8 mouse cellular contexts compared by ENCODE assay signal in genomic region chr1:163928846-163929245, GRCm38 (mm10). TPM values are rescaled to one million over a fixed set of nuclear protein-coding genes. Genes with fewer than 3 reads are reported as not detected.
DNase-seq lines count a peak whose midpoint lies in the region; ATAC-seq and TF ChIP-seq lines count a peak whose summit lies in the region.

Gene Scyl3 (plus strand): TSS chr1:163929100.

- intact Hi-C loops in heart, postnatal 25 days (cut with DNase I), result loop anchor here (10.0 kb wide), 2 partner anchors 154 to 1384 kb away; partner anchors contain the start of genes Kifap3 and Mettl13

- H3K27ac ChIP-seq in heart, embryonic 13.5 days (replicated peaks), result peak within 1 kb of the TSS; percentile 61
- H3K27ac ChIP-seq in ES-E14 (ENCODE audit: insufficient read depth, low read depth, low read length, poor library complexity, severe bottlenecking), result peak within 1 kb of the TSS; percentile 35
- peak within 1 kb of the TSS; percentile 73 for H3K27ac ChIP-seq in embryonic facial prominence, embryonic 13.5 days
- peak within 1 kb of the TSS; percentile 90 for H3K27ac ChIP-seq in intestine, embryonic 16.5 days (ENCODE audit: low read length)
- H3K27ac ChIP-seq in midbrain, embryonic 11.5 days (ENCODE audit: low read depth, low read length), result peak within 1 kb of the TSS; percentile 59; the same call in 1 of the 2 replicates

- in situ Hi-C loops in ES-E14 (cut with MboI; ENCODE audit: low sequenced_read_pairs in 2 of 2, unreplicated experiment in 2 of 2), result no loop called here

- no peaks in the 10 kb centered on the region for H3K9me3 ChIP-seq in heart, embryonic 13.5 days
- H3K9me3 ChIP-seq in ES-E14 (ENCODE audit: control insufficient read depth, insufficient read depth, low read depth, low read length), result no peaks in the 10 kb centered on the region
- no peaks in the 10 kb centered on the region for H3K9me3 ChIP-seq in embryonic facial prominence, embryonic 13.5 days
- no peaks in the 10 kb centered on the region for H3K9me3 ChIP-seq in intestine, embryonic 16.5 days (ENCODE audit: control insufficient read depth, low read length)
- H3K9me3 ChIP-seq in midbrain, embryonic 11.5 days (ENCODE audit: control insufficient read depth, low read length), result no peaks in the 10 kb centered on the region

- H3K4me2 ChIP-seq in heart, embryonic 13.5 days, result peak within 1 kb of the TSS; percentile 88
- H3K4me2 ChIP-seq in embryonic facial prominence, embryonic 13.5 days, result peak within 1 kb of the TSS; percentile 76
- peak within 1 kb of the TSS; percentile 73 for H3K4me2 ChIP-seq in intestine, embryonic 16.5 days (ENCODE audit: low read depth, low read length)
- H3K4me2 ChIP-seq in midbrain, embryonic 11.5 days, result peak within 1 kb of the TSS; percentile 82

- peaks cover 27% of the 10 kb centered on the region for H3K4me1 ChIP-seq in heart, embryonic 13.5 days
- H3K4me1 ChIP-seq in ES-E14 (ENCODE audit: control insufficient read depth in 2 of 2, insufficient read depth in 2 of 2, low read length in 2 of 2, poor library complexity in 1 of 2), result peaks cover 0 to 12% of the 10 kb centered on the region in 2 experiments; a peak in 3 of 4 replicates
- peaks cover 18% of the 10 kb centered on the region for H3K4me1 ChIP-seq in embryonic facial prominence, embryonic 13.5 days
- H3K4me1 ChIP-seq in intestine, embryonic 16.5 days (ENCODE audit: control insufficient read depth, insufficient read depth, low read length), result peaks cover 8% of the 10 kb centered on the region
- peaks cover 10% of the 10 kb centered on the region for H3K4me1 ChIP-seq in midbrain, embryonic 11.5 days (ENCODE audit: control insufficient read depth, insufficient read depth, low read length)

- 66% methylated on average over 7 of the region's 7 CpGs for WGBS in heart, embryonic 13.5 days
- WGBS in embryonic facial prominence, embryonic 13.5 days, result 61% methylated on average over 7 of the region's 7 CpGs
- 66% methylated on average over 7 of the region's 7 CpGs for WGBS in intestine, embryonic 16.5 days
- WGBS in midbrain, embryonic 11.5 days, result 72% methylated on average over 7 of the region's 7 CpGs

- no peak for DNase-seq in heart, postnatal 25 days (ENCODE audit: low spot score)
- DNase-seq in ES-E14 (ENCODE audit: low read depth, low spot score), result no peak
- no peak for DNase-seq in midbrain, embryonic 11.5 days (ENCODE audit: low spot score, missing footprints)
- DNase-seq in MN1 (ENCODE audit: low spot score), result no peak
- DNase-seq in spleen, postnatal 10 days (ENCODE audit: low spot score in 2 of 2), result no peak

- peak within 1 kb of the TSS; percentile 95 for H3K4me3 ChIP-seq in heart, embryonic 13.5 days
- H3K4me3 ChIP-seq in ES-E14 (ENCODE audit: insufficient read depth in 1 of 2, low read depth in 1 of 2, low read length in 2 of 2, poor library complexity in 1 of 2, severe bottlenecking in 1 of 2), result peak within 1 kb of the TSS; percentile 90 to 97
- peak within 1 kb of the TSS; percentile 96 for H3K4me3 ChIP-seq in embryonic facial prominence, embryonic 13.5 days
- H3K4me3 ChIP-seq in intestine, embryonic 16.5 days (ENCODE audit: low read length), result peak within 1 kb of the TSS; percentile 96
- H3K4me3 ChIP-seq in midbrain, embryonic 11.5 days (ENCODE audit: low read depth, low read length), result peak within 1 kb of the TSS; percentile 92

- H3K36me3 ChIP-seq in heart, embryonic 13.5 days, result peaks cover 8% of the 10 kb centered on the region
- H3K36me3 ChIP-seq in ES-E14 (ENCODE audit: control insufficient read depth, insufficient read depth, low read length, poor library complexity, severe bottlenecking), result no peaks in the 10 kb centered on the region; the same call in 1 of the 2 replicates
- peaks cover 7% of the 10 kb centered on the region for H3K36me3 ChIP-seq in embryonic facial prominence, embryonic 13.5 days
- peaks cover 1% of the 10 kb centered on the region; the same call in 1 of the 2 replicates for H3K36me3 ChIP-seq in intestine, embryonic 16.5 days (ENCODE audit: control insufficient read depth, insufficient read depth, low read length)
- no peaks in the 10 kb centered on the region for H3K36me3 ChIP-seq in midbrain, embryonic 11.5 days (ENCODE audit: control insufficient read depth, insufficient read depth, low read length)

- no peak for ATAC-seq in heart, embryonic 13.5 days (ENCODE audit: extremely low read depth, insufficient number of reproducible peaks, low FRiP score, low TSS enrichment)
- ATAC-seq in embryonic facial prominence, embryonic 13.5 days (ENCODE audit: insufficient number of reproducible peaks, insufficient read depth, low FRiP score, low TSS enrichment, low read depth), result no peak
- ATAC-seq in intestine, embryonic 16.5 days, result no peak
- ATAC-seq in midbrain, embryonic 11.5 days (ENCODE audit: low FRiP score), result no peak

- H3K9ac ChIP-seq in heart, embryonic 13.5 days, result peak within 1 kb of the TSS; percentile 96
- peak within 1 kb of the TSS; percentile 98 for H3K9ac ChIP-seq in ES-E14 (ENCODE audit: insufficient read depth, low read depth, low read length, poor library complexity, severe bottlenecking)
- H3K9ac ChIP-seq in embryonic facial prominence, embryonic 13.5 days, result peak within 1 kb of the TSS; percentile 95
- peak within 1 kb of the TSS; percentile 95 for H3K9ac ChIP-seq in intestine, embryonic 16.5 days (ENCODE audit: low read depth, low read length)
- peak within 1 kb of the TSS; percentile 92 for H3K9ac ChIP-seq in midbrain, embryonic 11.5 days (ENCODE audit: low read length)

- no peaks in the 10 kb centered on the region for H3K27me3 ChIP-seq in heart, embryonic 13.5 days (replicated peaks)
- H3K27me3 ChIP-seq in embryonic facial prominence, embryonic 13.5 days, result no peaks in the 10 kb centered on the region
- no peaks in the 10 kb centered on the region for H3K27me3 ChIP-seq in intestine, embryonic 16.5 days (replicated peaks; ENCODE audit: control insufficient read depth, insufficient read depth, low read length)
- no peaks in the 10 kb centered on the region for H3K27me3 ChIP-seq in midbrain, embryonic 11.5 days (ENCODE audit: control insufficient read depth, insufficient read depth, low read length)

TF ChIP-seq in ES-E14, 5 proteins besides CTCF, POLR2A, EP300 and RAD21:
- TF ChIP-seq CHD2 (IDR thresholded peaks at IDR 0.05; ENCODE audit: low read depth, low read length) (no peak), HCFC1 (IDR thresholded peaks at IDR 0.05; ENCODE audit: borderline replicate concordance, insufficient read depth, low read length) (no peak), ZNF384 (IDR thresholded peaks at IDR 0.05; ENCODE audit: low read depth, low read length) (no peak), MAFK (IDR thresholded peaks at IDR 0.05; ENCODE audit: insufficient read depth, low read depth, low read length) (no peak), ZC3H11A (IDR thresholded peaks at IDR 0.05; ENCODE audit: borderline replicate concordance, low read depth, low read length) (no peak)

RNA-seq across cellular contexts. Expression of gene Scyl3, which starts in this region (rescaled TPM):
- polyA plus RNA-seq in heart, embryonic 13.5 days (2015; fragmentation: Nextera tagmentation; extraction: Ambion mirVana), result 10.0 and 11.0 TPM in 2 replicates
- total RNA-seq in heart, postnatal 25 days (2021), result 1 to 10 TPM; 5.1 to 5.6 TPM
- total RNA-seq in ES-E14 (2012; rRNA removed), result 13.0 and 19.1 TPM in 2 replicates
- 18.4 and 20.4 TPM in 2 replicates for polyA plus RNA-seq in embryonic facial prominence, embryonic 13.5 days (2015; fragmentation: Nextera tagmentation; extraction: Ambion mirVana)
- polyA plus RNA-seq in intestine, embryonic 16.5 days (2015; fragmentation: Nextera tagmentation; extraction: Ambion mirVana), result 12.9 and 14.2 TPM in 2 replicates
- 20.0 and 21.1 TPM in 2 replicates for polyA plus RNA-seq in midbrain, embryonic 11.5 days (2014; fragmentation: Nextera tagmentation; extraction: Ambion mirVana)

Comparison
In these comparisons a context has a peak if more than half of its experiments do, and no peak if none do; other contexts are left out.
1. H3K27ac ChIP-seq: peak in every context shown above with its lines; median percentile 90 in intestine, embryonic 16.5 days; 73 in embryonic facial prominence, embryonic 13.5 days; 61 in heart, embryonic 13.5 days; 59 in midbrain, embryonic 11.5 days; 35 in ES-E14.